Mouse (Mus musculus) heart, postnatal 36 days (tissue): ENCODE measurements around the gene Top1. TPM values are rescaled to one million over a fixed set of nuclear protein-coding genes. Genes with fewer than 3 reads are reported as not detected.

Experiments used
- DNase-seq, 2 experiments: peaks; one replicate each; pipeline ENCODE4 v3.0.0; 2021 to 2022
- intact Hi-C: fragments of 180-260 bp; cut with DNase I; formaldehyde crosslinking; loops from one replicate; pipeline ENCODE4 v1.15.1; 2025
- microRNA-seq, 2 experiments: library from miRNA; unstranded; fragments of <30 nt; microRNA quantifications; one replicate each; pipeline ENCODE4 v1.2.0; 2021; ENCODE audit warnings: borderline number of aligned reads in 2 of 2
- total RNA-seq, 2 experiments: library from RNA; stranded (reverse); gene quantifications; 2 replicates each; pipeline ENCODE4 v1.2.3; 2021

Top1 gene
- total RNA-seq, 2 experiments from 2014 or later: 46.9 to 50.5 TPM

DNA sequence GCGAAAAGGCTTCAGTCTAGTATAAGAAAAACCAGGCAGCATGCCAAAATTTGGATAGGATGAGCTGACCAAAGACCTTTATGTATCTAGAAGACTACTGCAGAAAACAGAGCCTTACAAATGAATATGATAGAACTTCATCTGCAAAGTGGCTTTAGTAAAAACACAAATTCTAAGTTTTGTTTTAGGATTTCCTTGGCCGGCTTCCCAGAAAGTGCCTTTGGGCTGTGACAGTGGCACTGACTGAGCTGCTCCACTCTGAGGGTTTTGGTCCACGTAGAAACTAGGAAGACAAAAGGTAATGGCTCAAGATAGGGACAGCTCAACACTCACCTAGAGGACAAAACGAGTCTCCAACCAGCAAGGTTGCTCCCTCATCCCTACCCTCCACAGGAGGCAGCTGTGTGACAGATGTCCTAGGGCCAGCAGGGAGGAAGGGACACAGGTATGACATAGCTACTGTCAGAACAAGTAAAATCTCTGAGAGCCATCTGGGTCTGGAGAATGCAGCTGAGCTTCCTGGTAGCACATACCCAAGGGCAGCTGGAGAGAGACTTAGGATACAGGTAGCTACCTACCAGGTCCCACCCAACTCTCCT is 122.5 kb downstream of the Top1 start:
- intact Hi-C loops: loop anchor here (5.0 kb wide), 1 partner anchor 34 kb away; no protein-coding TSS in a partner anchor

DNA sequence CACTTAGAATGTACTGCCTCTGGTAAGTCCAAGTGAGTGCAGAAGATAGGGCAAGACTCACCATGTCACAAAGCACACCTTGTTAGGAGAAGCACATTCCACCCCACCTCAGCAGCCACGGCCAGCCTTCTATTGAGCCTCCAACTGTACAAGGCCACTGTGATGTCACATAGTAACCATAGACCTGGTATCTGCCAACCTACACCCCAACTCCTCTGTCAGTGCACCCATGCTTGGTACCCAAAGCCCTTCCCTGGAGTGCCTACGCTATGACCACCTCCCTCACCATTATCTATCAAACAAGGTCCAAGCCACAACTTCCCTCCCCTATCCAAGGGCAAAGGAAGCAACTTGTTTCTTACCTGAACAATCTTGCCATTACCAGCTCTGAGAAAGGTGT is 123.3 kb downstream of the Top1 start:
- intact Hi-C loops: loop anchor here (5.0 kb wide), 1 partner anchor 33 kb away; no protein-coding TSS in a partner anchor
- DNase-seq: no peak

More for the DNA sequence above, 122.5 kb downstream of the Top1 start:
- DNase-seq: no peak

DNA sequence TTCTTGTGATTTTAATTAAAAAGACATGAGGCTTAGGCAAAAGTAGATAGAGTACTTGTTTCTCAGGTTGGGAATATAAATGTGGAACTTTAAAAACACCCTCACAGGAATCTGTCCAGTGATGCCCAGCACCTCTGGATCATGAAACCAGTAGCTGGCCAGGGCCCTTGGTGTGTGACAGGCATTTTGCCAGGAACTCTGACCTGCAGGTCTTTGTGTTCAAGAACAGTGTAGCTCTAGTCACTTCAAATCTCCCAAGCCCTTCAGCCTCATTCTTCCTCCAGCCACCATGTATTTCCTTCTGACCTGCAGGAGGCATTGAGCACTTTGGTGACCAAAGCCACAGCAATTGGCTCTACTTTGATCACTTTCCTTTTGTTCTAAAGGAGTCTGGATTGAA is 124.7 kb downstream of the Top1 start:
- no peak for DNase-seq
- intact Hi-C loops: no loop called here

DNA sequence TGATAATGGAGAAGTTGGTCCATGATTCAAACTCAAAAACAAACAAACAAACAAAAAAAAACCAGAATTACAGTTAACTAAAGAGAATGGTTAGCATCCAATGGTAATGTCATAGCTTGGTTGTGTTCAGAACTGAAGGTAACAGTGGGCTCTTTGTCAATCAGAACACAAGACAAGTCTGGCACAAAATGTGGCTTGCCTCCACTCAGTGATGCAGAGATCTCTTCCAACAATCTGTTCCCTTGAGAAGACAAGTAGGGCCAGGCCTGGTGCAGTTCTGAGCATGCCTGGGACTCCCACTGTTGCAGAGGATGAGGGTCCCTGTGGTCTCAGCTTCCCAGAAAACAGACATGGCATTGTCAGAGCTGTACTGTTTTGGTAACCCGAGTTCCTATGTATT is 125.2 kb downstream of the Top1 start:
- intact Hi-C loops: no loop called here
- DNase-seq: no peak

DNA sequence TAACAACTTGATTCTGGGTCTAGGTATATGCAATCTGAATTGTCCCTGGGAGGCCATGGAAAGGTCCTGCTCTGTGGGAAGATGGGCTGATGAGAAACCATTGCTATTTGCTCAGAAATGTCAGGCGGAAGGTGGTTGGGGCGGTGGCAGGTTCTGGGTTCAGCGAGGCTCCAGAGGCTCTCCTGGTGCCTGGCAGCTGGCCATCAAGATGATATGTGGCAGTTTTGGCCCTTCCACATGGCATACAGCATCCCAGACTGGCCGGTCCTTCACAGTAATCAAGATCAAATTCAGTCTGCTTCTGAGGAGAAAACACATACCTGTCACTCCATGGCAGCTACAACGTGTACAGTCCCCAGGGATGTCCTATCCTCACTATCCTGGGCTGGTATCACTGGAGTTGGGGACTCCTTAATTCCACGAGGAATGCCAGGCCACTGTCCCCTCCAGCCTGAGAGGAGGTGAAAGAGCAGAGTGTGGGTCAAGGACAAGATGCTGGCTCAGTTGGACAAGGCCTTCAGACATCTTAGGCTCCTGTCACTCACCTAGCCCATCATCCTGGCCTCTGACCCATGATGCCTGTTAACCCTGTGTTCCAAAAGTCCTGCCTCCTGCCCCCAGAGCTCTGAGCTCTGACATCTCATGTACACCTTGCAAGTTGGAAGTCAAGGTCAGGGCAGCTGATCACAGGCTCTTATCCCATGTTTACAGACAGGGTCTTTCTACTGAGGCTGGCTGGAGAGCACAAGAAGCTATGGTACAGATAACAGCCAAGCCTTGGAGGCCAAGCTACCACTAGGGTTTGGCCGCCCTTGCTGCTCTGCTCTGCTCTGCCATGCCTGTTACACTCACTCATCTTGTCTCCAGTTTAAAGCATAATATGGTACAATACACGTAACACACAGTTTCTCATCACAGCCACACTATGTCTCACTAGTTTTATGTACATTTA is 125.9 kb downstream of the Top1 start:
- intact Hi-C loops: no loop called here
- no peak for DNase-seq

Small RNAs within 50 kb of the gene (microRNA-seq; reads per million reads assigned to microRNA genes)
- gene Gm23968: 0 reads per million in 2 experiments

Other genes with a start within 250 kb of the Top1 start
- gene Plcg1, start 85.4 kb downstream of the Top1 start, total RNA-seq: 10 to 100 TPM; 56.7 to 73.1 TPM
- gene Zhx3, start 227.1 kb downstream of the Top1 start, total RNA-seq: 10 to 100 TPM; 44.5 to 47.7 TPM
- 1 to 10 TPM; 4.1 to 7.0 TPM for gene Lpin3, start 234.8 kb downstream of the Top1 start, total RNA-seq